Mouse (Mus musculus) cerebellum, postnatal 25 days (tissue): Measurements from ENCODE around the gene Prkch.

Experiments used
- DNase-seq, 2 experiments: peaks; one replicate each; pipeline ENCODE4 v3.0.0; 2021; ENCODE audit warnings: mixed read lengths in 2 of 2

The Prkch gene

GRCm38 (mm10) chr12:73764649-73765525 is 180.3 kb downstream of the Prkch start:
- DNase-seq: no peak

GRCm38 (mm10) chr12:73766152-73766551 is 181.6 kb downstream of the Prkch start:
- no peak for DNase-seq

- DNase-seq: peak in 1 of 2 experiments; percentile 8
Measured at GRCm38 (mm10) chr12:73768788-73769187, 184.2 kb downstream of the Prkch start.

GRCm38 (mm10) chr12:73769536-73769935 is 184.9 kb downstream of the Prkch start:
- peak in 1 of 2 experiments; percentile 2 for DNase-seq

GRCm38 (mm10) chr12:73770771-73771170 is 186.2 kb downstream of the Prkch start:
- peak in 1 of 2 experiments; percentile 1 for DNase-seq

GRCm38 (mm10) chr12:73774793-73775385 is 190.3 kb downstream of the Prkch start:
- DNase-seq: no peak

- DNase-seq: no peak
Measured at GRCm38 (mm10) chr12:73776401-73776945, 191.9 kb downstream of the Prkch start.

- DNase-seq: no peak
Measured at GRCm38 (mm10) chr12:73777673-73778072, 193.1 kb downstream of the Prkch start.

GRCm38 (mm10) chr12:73779332-73780231 is 195.0 kb downstream of the Prkch start:
- no peak for DNase-seq

GRCm38 (mm10) chr12:73781425-73782032 is 196.9 kb downstream of the Prkch start:
- DNase-seq: no peak

GRCm38 (mm10) chr12:73786909-73787308 is 202.3 kb downstream of the Prkch start:
- peak; percentile 90 to 95 for DNase-seq

GRCm38 (mm10) chr12:73788850-73789249 is 204.3 kb downstream of the Prkch start:
- peak in 1 of 2 experiments; percentile 38 for DNase-seq

- no peak for DNase-seq
Measured at GRCm38 (mm10) chr12:73790571-73791108, 206.0 kb downstream of the Prkch start.

GRCm38 (mm10) chr12:73793216-73793615 is 208.6 kb downstream of the Prkch start:
- no peak for DNase-seq

- DNase-seq: peak in 1 of 2 experiments; percentile 45
Measured at GRCm38 (mm10) chr12:73793744-73794143, 209.1 kb downstream of the Prkch start.

- DNase-seq: peak; percentile 68 to 77
Measured at GRCm38 (mm10) chr12:73794151-73794883, 209.7 kb downstream of the Prkch start.

- no peak for DNase-seq
Measured at GRCm38 (mm10) chr12:73799671-73800070, 215.1 kb downstream of the Prkch start.

- peak; percentile 58 to 67 for DNase-seq
Measured at GRCm38 (mm10) chr12:73800886-73801285, 216.3 kb downstream of the Prkch start.

GRCm38 (mm10) chr12:73801845-73802244 is 217.2 kb downstream of the Prkch start:
- peak; percentile 37 to 45 for DNase-seq

- peak in 1 of 2 experiments; percentile 34 for DNase-seq
Measured at GRCm38 (mm10) chr12:73802379-73803057, 217.9 kb downstream of the Prkch start.
